Mouse (Mus musculus) kidney, postnatal 14 days (tissue): ENCODE data around the gene Macrod2.

Experiments
- DNase-seq: peaks from one replicate; pipeline ENCODE4 v3.0.0; 2022; ENCODE audit warnings: mixed read lengths

Macrod2 gene

GRCm38 (mm10) chr2:142264697-142265096 lies 1869.6 kb downstream of the Macrod2 start:
- DNase-seq: no peak

DNA sequence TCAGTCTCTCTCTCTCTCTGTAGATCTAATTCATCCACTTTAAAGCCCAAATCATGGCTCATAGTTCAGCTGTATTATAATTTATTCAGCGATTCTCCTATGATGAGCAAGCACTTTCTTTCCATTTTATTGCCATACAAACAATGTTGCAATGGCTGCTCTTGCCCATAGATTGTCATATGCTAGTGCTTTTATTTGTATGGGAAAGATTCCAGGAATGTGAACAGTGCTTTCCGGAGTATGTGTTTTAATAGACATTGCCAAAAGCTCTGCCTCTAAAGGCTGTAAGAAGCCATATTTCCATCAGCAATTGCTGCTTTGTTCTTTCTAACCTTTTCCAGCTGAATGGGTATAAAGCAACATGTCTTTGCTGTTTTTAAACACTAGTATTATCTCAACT lies 1872.7 kb downstream of the Macrod2 start:
- DNase-seq: no peak

DNA sequence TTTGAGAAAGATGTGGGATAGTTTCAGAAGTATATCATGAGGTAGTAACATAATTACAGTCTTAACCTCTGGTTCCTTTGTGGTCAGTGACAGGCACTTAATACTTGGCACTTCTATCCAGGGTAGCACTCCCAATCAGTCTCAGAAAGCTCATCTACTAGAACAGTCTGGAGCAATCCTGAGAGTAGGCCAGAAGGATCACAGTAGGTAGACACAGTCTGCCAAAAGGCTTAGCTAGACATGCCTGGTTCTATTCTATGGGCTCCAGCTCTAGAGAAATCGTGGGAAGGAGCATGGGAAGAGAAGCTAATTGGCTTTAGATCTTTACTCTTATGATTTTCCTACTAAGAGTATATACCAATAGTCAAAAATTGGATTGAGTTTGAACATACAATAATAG lies 1891.7 kb downstream of the Macrod2 start:
- DNase-seq: no peak

DNA sequence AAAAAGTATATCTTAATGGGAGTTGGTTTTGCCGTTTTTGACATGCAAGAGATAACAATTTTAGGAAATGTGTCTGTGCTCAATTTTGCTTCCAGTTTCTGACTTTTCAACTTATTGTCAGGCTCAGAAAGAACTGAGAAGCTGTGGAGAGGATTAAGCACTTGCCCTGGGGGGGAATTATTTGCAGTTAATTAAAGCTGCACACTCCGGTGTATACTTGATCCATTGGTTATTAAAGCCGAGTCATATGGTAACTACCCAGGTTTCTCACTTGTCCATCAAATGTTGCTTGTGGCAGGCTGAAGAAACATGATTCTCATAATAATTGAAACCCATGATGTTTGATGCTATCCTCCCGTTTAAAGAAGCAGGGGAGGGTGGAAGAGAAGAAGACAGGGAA lies 1899.7 kb downstream of the Macrod2 start:
- DNase-seq: no peak

- no peak for DNase-seq
Measured at GRCm38 (mm10) chr2:142303098-142303911, 1908.2 kb downstream of the Macrod2 start.

- DNase-seq: no peak
Measured at GRCm38 (mm10) chr2:142303912-142304182, 1908.7 kb downstream of the Macrod2 start.

DNA sequence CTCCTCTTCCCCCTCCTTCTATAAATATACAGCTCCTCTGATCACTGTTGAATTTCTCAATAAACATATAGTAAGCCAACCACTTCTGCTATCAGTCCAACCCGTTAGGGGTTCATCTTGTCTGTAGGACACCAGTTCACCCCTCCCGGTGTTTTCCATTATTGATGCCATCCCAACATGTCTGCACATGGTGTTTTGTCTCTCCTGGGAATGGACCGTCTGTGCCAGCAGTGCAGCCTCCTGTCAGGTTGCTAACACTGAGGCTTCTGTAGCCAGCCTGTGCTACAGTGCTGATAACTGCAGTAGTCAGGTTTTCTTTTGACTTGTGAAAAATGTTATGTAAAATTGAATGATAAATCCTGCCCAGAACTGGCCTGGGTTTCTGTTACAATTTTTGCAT lies 1928.0 kb downstream of the Macrod2 start:
- no peak for DNase-seq

- DNase-seq: no peak
Measured at GRCm38 (mm10) chr2:142326737-142327136, 1931.6 kb downstream of the Macrod2 start.

- no peak for DNase-seq
Measured at GRCm38 (mm10) chr2:142329761-142330160, 1934.7 kb downstream of the Macrod2 start.

GRCm38 (mm10) chr2:142334441-142335102 lies 1939.5 kb downstream of the Macrod2 start:
- peak; percentile 5 for DNase-seq

DNA sequence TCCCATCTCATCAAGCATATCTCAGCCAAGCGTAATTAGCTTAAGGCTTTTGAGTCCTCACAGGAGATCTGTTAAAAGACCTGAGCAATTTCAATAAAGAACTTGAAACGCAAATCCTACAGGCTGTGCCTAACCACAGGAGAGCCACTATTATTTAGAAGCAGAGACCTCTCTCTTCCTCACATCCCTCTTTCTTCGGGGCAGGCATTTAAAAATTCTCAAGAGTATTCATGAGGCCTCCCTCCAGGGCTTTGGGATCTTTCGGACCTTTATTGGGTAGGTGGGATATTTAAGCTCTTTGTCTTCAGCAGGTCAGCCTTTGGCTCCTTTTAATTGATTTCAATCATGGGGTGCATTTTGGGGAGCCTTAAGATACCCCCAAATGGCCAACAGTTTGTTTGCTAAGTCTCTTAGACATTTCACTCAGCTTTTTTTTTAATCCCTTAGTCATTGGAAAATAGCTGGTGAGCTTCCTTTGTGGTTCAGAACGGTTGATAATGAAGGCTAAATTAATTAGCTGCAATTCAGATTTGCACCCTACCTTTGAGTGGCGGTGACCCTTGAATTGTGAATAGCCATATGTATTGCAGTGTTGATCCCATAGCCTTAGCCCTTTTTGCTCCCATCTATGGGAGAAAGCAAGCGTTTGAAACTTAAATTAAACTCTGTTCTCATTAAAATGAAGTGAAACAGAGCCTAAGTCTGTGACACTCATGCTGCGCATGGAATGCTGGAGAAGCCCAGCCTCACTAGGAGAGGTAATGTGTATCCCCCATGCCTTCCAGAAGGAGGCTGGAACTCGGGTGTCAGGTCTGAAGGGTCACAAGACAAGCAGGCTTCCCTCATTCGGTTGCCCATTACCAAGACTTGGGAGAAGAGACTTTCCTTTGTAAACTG lies 1940.2 kb downstream of the Macrod2 start:
- no peak for DNase-seq

DNA sequence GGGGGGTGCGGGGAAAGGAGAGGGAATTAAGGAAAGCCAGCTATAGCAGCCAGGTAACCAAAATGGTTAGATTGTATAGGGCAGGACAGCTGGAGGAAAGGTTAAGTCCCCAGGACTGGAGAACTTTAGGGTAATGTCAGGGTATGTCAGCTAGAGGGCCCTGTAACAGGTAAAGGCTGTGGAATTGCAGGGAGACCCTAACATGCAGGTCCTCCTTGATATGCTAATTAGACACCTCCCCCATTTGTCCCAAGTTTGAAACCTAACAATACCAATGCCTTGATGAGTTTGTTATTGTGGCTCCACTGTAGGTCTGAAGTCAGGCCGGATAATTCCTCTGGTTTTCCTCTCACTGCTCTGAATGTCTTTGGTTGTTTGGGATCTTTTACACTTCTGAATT lies 1948.9 kb downstream of the Macrod2 start:
- no peak for DNase-seq

- DNase-seq: no peak
Measured at GRCm38 (mm10) chr2:142344758-142345157, 1949.6 kb downstream of the Macrod2 start.

- DNase-seq: no peak
Measured at GRCm38 (mm10) chr2:142349805-142350204, 1954.7 kb downstream of the Macrod2 start.

DNA sequence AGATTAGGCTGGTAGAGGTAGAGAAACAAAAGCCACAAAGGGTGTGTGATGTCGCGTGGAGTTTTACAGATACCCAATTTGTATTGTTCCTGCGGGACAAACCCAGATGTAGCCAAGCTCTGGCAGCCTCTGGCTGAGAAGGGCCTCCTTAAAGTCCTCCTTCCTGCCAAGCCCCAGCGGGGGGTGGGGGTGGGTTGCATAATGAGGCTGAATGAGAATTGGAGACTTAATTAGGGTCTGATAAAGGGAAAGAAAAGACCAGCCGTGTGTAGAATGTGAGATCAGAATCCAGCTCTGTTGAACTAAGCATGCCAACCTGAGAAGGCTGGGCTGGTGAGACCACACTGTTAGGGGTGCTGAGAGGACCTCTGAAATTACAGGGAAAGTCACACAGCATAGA lies 1967.8 kb downstream of the Macrod2 start:
- DNase-seq: no peak

DNA sequence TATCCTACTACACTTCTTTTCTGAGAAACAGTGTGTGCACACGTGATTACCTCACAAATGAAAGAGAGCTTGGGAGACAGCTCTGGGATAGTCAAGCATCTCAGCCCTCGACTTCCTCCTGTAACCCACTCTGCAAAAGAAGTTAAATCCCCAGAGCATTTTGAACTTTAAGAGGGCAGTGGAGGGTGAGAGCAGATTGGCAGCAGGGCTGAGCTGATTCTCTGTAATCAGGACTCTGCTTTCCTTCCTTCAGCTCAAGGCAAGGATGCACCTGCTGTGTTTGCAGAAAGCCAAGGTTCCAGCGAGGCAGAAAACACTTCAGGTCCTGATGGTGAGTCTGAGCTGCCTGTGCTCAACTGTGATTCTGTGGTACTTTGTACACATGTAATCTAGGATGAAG lies 1978.9 kb downstream of the Macrod2 start:
- DNase-seq: no peak

- no peak for DNase-seq
Measured at GRCm38 (mm10) chr2:142380563-142380962, 1985.5 kb downstream of the Macrod2 start.

- no peak for DNase-seq
Measured at GRCm38 (mm10) chr2:142381081-142381579, 1986.0 kb downstream of the Macrod2 start.

- DNase-seq: no peak
Measured at GRCm38 (mm10) chr2:142393546-142393945, 1998.4 kb downstream of the Macrod2 start.

DNA sequence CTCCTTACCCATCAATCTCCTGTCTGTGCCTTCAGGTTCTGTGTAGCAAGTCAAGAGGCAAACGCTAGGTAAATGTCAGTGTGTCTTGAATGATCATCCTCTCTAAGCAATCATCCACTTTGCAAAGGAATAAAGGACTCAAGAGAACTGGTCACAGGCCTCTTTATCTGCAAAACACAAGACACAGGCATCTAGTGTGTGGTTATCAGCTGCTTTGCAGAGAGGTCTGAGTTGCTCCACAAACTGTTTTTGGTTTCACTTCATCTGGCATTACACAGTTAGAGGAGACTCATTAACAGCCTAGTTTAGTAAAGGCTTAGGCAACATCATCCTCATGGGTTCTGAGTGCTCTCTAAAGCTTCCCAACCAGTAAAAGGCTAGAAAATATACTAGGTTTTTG lies 2004.4 kb downstream of the Macrod2 start:
- DNase-seq: no peak

DNA sequence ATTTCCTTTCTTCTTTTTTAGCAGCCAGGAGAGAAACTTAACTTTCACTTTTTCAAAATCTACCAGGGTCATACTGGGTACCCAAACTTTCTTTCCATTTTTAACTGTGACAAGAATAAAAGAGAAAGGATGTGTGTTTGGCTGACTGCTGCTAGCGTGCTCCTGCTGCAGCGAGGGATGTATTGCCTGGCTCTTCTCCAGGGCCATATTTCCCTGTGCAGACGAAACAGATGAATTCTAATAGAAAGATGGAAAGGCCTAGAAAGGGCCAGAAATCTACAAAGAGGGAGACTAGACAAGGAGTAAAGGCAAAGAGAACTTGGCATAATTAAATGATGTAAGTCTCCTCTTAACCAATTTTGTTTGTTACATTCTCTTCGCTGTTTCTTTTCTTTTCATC lies 2005.7 kb downstream of the Macrod2 start:
- no peak for DNase-seq

GRCm38 (mm10) chr2:142401359-142401758 lies 2006.2 kb downstream of the Macrod2 start:
- DNase-seq: no peak

GRCm38 (mm10) chr2:142403394-142403793 lies 2008.3 kb downstream of the Macrod2 start:
- DNase-seq: no peak
